Mouse (Mus musculus) CD4-positive helper T cell, adult 2 months (primary cell): ENCODE data around the gene Gm8369.
"Not testable (repeated sequence)": the region's sequence is repeated elsewhere in the genome, so short reads cannot be mapped to it uniquely, and the experiment has no call there.

Source experiments
- DNase-seq: peaks from one replicate; pipeline ENCODE4 v3.0.0-alpha.2; 2012; ENCODE audit warnings: low read depth, missing footprints, low spot score

The Gm8369 gene

DNA sequence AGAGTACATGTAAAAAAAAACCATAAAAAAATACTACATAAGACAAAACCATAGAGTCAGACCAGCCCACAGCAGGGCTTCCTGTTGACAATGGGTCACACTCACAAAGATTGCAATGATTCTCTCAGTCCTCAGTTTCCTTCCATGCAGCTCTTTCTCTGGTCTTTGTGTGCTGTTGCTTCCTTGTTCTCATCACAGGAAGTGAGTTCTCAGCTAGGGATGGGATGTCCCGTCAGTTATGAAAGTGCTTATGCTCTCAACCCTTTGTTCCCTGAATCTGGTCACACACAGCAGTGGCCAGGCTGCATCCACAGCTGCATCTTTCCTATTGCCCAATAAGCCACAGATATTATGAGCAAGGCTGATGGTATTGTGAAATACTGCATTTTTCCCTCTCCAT, 27.7 kb downstream of the Gm8369 start:
- peak; percentile 73 for DNase-seq

DNA sequence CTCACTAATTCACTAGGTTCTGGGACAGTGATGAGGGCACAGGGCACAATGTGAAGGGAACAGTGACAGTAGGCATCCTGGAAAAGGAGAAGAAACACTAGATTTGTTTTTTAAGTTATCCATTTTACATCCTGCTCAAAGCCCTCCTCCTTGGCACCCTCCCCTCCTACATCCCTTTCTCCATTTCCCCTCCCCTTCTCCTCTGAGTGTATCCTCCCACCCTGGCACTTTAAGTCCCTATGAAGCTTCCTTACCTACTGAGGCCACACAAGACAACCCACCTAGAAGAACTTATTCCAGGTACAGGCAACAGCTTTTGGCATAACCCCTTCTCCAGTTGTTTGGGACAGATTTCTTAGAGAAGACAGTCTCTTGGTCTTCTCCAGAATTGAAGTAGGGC, 30.5 kb downstream of the Gm8369 start, which contains the start of gene Ms4a6b:
Ms4a6b (plus strand) TSS at position 267 of the 400 bp plus-strand sequence.
- peak; percentile 57 for DNase-seq

DNA sequence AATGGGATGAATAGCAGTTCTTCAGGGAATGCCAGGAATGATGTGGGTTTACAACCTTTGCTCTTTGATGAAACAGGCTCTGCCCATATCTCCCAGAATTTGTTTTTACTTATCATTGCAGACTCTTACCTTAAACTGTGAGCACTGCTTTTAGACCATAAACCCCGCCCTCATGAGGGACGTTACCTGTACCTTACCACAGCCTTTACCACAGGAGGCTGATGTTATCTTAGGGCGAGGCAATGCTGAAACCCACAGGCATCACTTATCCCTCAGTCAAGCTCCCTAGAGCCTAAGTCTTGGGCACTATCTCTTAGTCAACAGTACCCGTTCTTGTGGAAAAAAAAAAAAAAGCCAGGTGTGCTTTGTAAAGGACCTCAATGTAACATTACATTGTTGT, 31.1 kb downstream of the Gm8369 start:
- peak; percentile 90 for DNase-seq

DNA sequence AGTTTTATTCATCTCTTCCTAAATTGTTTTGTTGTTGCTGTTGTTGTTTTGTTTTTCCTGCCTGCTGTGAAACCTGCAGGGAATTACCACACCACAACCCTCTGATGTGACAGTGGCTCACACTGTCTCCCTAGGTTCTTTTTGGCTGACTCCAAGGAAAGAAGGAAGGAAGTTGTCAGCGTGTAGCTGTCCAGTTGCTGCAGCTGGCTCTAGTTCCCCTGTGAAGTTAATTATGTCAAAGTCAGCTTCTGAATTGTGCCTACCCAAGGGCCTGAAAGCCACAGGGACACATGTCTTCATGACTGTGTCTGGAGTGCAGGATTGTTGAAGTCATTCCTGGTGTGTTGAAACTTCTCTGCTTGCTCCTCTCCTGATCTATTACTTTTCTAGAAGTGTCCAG, 31.6 kb downstream of the Gm8369 start:
- DNase-seq = not testable (repeated sequence)

DNA sequence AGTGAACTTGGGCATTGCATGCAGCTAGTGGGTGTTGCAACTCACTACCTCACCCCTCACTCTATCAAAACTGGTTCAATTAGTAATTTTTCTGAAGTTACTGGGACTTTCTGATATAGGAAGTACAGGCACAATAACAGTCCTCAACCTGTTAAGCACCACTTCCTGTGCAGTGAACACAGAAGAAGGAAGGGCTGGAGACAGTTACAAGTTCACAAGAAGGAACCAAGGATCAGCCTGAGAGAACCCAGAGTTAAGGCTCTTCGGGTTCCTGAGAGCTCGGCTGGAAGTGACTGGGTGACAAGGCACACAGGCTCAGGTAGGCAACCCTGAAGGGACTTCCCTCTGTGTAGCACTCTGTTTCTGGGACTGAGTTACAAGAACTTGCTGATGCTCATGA, 32.6 kb downstream of the Gm8369 start:
- DNase-seq = peak; percentile 71

DNA sequence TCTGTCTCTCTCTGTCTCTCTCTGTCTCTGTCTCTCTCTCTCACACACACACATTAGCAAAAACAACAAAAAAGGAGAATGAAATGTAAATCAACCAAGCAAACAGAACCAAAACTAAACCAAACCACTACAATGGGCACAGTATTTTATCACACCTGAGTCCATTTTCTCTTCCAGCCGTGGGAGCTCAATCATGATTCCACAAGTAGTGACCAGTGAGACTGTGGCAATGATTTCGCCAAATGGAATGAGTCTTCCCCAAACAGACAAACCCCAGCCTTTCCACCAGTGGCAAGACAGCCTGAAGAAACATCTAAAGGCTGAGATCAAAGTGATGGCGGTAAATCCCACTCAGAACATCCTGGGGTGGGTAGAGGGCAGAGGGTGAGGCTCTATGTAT, 34.4 kb downstream of the Gm8369 start:
- DNase-seq = peak; percentile 51

DNA sequence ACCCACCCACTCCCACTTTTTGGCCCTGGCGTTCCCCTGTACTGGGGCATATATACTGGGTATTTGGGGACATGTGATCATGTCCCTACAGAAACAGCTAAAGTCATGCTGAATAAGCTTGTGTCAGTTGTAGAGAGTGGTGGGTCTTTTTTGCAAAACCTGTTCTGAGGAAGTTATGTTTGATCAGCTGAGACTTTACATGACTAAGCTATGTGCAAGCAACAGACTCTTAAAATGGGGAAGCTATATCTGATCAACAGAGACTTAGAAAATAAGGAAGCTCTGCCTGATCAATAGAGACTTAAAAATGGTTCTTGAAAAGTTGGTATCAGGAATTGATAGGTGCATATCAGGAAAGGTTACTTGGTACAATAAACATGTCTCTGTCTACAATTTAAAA, 47.7 kb downstream of the Gm8369 start:
- no peak for DNase-seq

DNA sequence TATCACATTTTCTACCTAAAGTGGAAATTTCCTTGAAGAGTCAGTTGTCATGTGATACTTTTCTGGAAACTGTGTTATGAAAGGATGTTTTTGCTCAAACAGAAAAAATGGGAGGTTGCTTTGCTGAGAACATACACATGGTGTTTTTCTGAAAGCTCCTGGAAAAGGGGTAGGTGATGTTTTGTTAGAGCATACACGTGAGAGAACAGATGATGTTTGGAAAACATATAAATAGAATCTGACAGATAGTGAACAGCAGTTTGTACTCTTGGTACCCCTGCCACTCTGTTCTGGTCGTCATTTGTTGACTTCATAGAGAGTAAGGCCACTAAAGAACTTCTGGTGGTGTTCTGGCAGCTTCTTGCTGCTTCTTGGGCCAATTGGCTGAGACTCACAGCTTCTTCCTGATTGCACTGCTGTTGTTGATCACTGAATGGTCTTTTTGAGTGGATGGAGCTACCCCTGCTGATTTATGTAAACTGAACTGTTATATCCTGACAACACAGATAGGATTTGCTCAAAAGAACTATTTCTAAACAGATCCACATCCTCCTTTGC, 48.2 kb downstream of the Gm8369 start:
- peak; percentile 55 for DNase-seq

DNA sequence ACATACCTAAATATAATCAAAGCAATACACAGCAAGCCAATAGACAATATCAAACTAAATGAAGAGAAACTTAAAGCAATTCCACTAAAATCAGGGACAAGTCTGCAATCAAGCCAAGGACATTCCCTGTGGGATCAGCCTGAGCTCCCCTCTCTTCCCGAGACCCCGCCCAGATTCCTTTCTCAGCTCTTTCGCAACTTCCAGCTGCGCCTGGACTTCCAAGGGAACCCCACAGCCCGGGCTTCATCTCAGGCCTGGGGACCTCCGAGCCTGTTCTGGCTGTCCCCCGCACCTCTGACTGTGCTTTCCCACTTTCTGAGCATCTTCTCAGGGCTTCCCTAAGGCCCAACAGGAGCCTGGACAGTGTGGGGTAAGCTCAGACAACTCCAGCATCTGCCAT, 50.9 kb downstream of the Gm8369 start, which contains the start of gene Ms4a4d:
Ms4a4d (plus strand) TSS at position 209 of the 400 bp plus-strand sequence.
- no peak for DNase-seq

DNA sequence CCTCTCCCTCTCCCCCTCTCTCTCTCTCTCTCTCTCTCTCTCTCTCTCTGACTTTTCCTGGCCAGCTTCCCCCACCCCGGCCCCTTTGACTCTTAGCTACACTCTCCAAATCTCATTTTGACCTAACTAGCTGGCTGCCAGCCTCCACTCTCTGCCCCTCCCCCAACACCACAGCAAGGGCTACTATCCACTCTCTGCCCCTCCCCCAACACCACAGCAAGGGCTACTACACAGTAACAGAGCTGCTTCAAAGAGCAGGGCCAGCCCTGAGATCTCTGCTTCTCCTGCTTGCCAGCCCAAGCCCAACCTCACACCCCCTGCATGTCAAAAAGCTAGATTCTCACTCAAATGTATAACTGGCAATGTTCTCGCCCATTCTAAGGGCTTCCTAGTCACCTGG, 51.6 kb downstream of the Gm8369 start:
- no peak for DNase-seq

DNA sequence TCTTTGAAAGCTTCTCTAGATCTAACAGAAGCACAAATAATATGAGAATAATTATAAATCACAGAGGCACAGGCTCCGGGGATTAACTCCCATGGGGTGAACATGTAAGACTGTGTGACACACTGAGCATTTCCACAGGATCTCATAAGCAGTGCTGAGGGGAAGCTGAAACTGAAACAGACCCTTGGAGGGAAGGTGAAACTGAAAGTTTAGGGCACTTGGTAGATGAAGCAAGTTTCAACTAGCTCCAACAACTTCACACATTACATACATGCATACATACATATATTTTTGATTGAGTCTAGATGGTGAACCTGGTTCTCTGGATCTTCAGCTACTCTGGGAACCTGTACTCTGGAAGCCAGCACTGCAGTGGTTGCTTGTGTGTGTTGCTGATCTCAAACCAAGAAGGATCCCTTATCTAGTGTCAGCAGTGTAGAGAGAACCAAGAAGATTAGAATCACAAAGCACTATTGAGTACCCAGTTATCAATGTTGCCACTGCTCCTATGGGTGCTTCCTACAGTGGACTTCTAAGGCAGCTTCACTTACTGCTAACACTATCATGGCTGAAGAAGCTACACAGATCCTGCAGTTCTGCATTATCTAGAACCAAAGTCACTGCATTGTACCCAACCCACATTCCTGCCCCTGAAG, 54.6 kb downstream of the Gm8369 start:
- DNase-seq = peak; percentile 84

DNA sequence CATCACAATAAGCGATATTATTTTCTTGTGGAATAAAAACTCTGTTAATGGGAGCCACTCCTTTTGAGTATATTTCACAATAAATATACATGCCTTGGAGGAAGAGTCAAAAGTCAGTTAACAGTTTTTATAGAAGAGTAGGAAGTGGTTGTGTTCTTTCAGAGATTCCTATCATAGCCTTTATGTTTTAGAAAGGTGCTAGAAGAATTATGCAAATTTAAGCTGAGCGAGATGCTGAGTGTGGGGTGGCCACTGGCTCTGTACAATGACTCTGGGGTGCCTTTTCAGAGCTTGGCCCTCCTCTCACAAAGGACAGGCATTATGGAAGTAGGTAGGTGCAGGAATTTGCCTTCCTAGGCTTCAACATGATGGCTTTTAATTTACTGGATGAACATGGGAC, 58.6 kb downstream of the Gm8369 start:
- peak; percentile 32 for DNase-seq

DNA sequence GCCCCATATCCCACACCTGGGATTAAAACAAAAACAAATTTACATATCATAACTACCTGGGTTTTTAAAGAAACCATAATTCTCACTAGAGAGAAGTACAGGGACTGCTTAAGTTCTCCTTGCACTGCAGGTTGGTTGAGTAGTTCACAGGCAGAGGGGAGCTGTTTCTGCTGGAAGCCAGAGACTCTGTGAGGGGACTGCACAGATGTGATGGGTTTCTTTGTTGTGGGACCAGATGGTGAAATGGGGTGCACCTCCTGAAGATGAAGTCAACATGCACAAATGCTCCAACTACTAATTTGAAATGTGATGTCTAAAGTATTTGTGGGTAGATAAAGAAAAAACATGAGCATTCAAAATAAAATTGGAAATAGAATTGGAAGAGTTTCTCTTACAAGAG, 62.2 kb downstream of the Gm8369 start:
- no peak for DNase-seq

DNA sequence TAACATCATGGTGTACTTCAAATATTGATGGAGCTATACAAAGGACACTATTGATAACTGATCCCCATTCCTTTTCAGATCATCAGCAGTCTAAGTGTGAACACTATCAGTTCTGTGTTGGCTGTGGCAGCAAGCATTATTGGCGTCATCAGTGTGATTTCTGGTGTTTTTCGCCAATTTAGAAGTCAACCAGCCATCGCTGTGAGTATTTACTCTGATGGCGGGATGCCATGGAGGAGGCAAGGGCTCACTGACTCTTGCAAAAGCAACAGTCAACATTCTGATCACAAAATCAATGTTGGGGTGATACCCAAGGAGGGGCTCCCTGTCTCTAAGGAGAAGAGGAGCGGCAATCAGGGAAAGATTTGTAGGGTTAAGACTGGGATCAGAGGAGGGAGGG, 69.0 kb downstream of the Gm8369 start:
- no peak for DNase-seq

DNA sequence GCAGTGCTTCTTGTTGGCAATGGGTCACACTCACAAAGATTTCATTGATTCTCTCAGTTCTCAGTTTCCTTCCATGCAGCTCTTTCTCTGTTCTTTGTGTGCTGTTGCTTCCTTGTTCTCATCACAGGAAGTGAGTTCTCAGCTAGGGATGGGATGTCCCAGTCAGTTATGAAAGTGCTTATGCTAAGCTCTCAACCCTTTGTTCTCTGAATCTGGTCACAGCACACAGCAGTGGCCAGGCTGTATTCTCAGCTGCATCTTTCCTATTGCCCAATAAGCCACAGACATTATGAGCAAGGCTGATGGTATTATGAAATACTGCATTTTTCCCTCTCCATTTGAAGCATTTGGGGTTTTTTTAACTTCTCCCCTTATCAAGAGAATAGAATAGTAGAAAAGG, 73.8 kb downstream of the Gm8369 start:
- DNase-seq = not testable (repeated sequence)
